Comparison of ENCODE assay signal across 21 mouse cellular contexts in the genomic region with DNA sequence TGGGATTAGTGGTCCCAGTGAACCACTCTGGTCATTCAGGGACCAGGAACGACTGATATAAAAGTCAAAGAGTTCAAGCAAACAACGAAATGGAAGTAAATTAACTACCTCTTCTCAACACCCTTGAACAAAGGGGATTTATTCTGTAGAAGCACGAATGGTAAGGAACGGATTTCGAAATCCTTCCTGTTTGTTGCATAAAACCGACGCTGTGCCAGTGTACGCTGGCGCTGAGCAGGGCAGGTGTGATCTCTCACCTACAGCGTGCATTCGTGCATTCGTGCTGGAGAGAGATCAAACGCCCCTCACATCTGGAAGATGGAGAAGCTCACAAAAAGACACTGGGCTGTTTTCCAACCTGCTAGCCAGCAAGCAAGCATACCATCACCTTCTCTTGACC.
DNase-seq lines count a peak whose midpoint lies in the region; ATAC-seq and TF ChIP-seq lines count a peak whose summit lies in the region.
"Had no signal": no experiment of that assay in that cellular context is flagged by ENCODE, and none has a peak within 500 bp of the region (broad histone marks: within the 10 kb centered on the region; RNA-seq: fewer than 3 reads in every experiment).

No protein-coding gene starts in this region.

- no peaks in the 10 kb centered on the region for H3K27me3 ChIP-seq in thymus, adult 2 months (ENCODE audit: control insufficient read depth, insufficient read depth, low read length)
- H3K27me3 ChIP-seq in midbrain, embryonic 14.5 days (ENCODE audit: control insufficient read depth, insufficient read depth, low read length), result no peaks in the 10 kb centered on the region

- H3K4me2 ChIP-seq in midbrain, embryonic 14.5 days (ENCODE audit: low read length), result no peak overlapping the region
- H3K4me2 ChIP-seq: embryonic facial prominence, embryonic 12.5 days; forebrain, embryonic 12.5 days; kidney, embryonic 15.5 days; midbrain, embryonic 12.5 days had no signal

- H3K9ac ChIP-seq in midbrain, embryonic 14.5 days (replicated peaks; ENCODE audit: low read length), result no peak overlapping the region
- H3K9ac ChIP-seq: embryonic facial prominence, embryonic 12.5 days; forebrain, embryonic 12.5 days; kidney, embryonic 15.5 days; midbrain, embryonic 12.5 days had no signal

- peak; percentile 16 for DNase-seq in thymus, adult 2 months
- no peak for DNase-seq in thymus, postnatal 36 days
- peak; percentile 54 for DNase-seq in fat pad, adult 2 months (ENCODE audit: extremely low read depth, low read depth, low spot score)
- DNase-seq in lung, adult 2 months, result peak; percentile 9
- no peak for DNase-seq in midbrain, embryonic 14.5 days
- DNase-seq in spleen, adult 12 weeks (ENCODE audit: low spot score), result no peak
- no peak for DNase-seq in frontal cortex, postnatal 25 days (ENCODE audit: low spot score in 2 of 2)
- DNase-seq: cerebellum, adult 18-20 months; cerebellum, postnatal 25 days; kidney, adult 11 months; kidney, postnatal 36 days; right cerebral cortex, postnatal 14 days; spleen, adult 18-20 months had no signal

- no peak overlapping the region for H3K27ac ChIP-seq in thymus, adult 2 months (ENCODE audit: control insufficient read depth, insufficient read depth, low read length)
- no peak overlapping the region for H3K27ac ChIP-seq in midbrain, embryonic 14.5 days (replicated peaks; ENCODE audit: low read depth, low read length)
- H3K27ac ChIP-seq: embryonic facial prominence, embryonic 12.5 days; forebrain, embryonic 12.5 days; heart, embryonic 10.5 days; hindbrain, embryonic 10.5 days; kidney, embryonic 15.5 days; left cerebral cortex, adult 2 months; midbrain, embryonic 12.5 days had no signal

- ATAC-seq in megakaryocyte, adult 5-6 weeks (ENCODE audit: poor library complexity, severe bottlenecking), result peak; percentile 35; the same call in 1 of the 2 replicates
- ATAC-seq in midbrain, embryonic 14.5 days (ENCODE audit: low FRiP score, low TSS enrichment), result no peak

- no peak overlapping the region for H3K4me3 ChIP-seq in thymus, adult 2 months (ENCODE audit: control insufficient read depth, insufficient read depth, low read length)
- no peak overlapping the region for H3K4me3 ChIP-seq in lung, adult 2 months (replicated peaks; ENCODE audit: extremely low read depth, low read depth, low read length)
- no peak overlapping the region for H3K4me3 ChIP-seq in midbrain, embryonic 14.5 days (replicated peaks; ENCODE audit: low read depth, low read length)
- H3K4me3 ChIP-seq: embryonic facial prominence, embryonic 12.5 days; forebrain, embryonic 12.5 days; heart, embryonic 10.5 days; hindbrain, embryonic 10.5 days; kidney, embryonic 15.5 days; left cerebral cortex, adult 2 months; midbrain, embryonic 12.5 days had no signal

- no peaks in the 10 kb centered on the region for H3K36me3 ChIP-seq in thymus, adult 2 months (ENCODE audit: control insufficient read depth, insufficient read depth, low read length)
- H3K36me3 ChIP-seq in midbrain, embryonic 14.5 days (ENCODE audit: control insufficient read depth, insufficient read depth, low read length), result no peaks in the 10 kb centered on the region
- H3K36me3 ChIP-seq: embryonic facial prominence, embryonic 12.5 days; forebrain, embryonic 12.5 days; heart, embryonic 10.5 days; hindbrain, embryonic 10.5 days; kidney, embryonic 15.5 days; midbrain, embryonic 12.5 days had no signal

- TF ChIP-seq CTCF in thymus, adult 2 months (IDR thresholded peaks at IDR 0.05; ENCODE audit: borderline replicate concordance, control insufficient read depth, extremely low read depth, insufficient read depth, low read length, poor library complexity), result no peak
- no peak for TF ChIP-seq CTCF in lung, adult 2 months (IDR thresholded peaks at IDR 0.05; ENCODE audit: insufficient read depth, low read length)

- no peaks in the 10 kb centered on the region for H3K9me3 ChIP-seq in midbrain, embryonic 14.5 days (ENCODE audit: control insufficient read depth, low read length)
- H3K9me3 ChIP-seq: embryonic facial prominence, embryonic 12.5 days; forebrain, embryonic 12.5 days; heart, embryonic 10.5 days; hindbrain, embryonic 10.5 days; kidney, embryonic 15.5 days; midbrain, embryonic 12.5 days had no signal

- WGBS in thymus, adult 2 months, result 34% methylated on average over 13 of the region's 13 CpGs
- 50% methylated on average over 13 of the region's 13 CpGs for WGBS in lung, adult 2 months
- 71% methylated on average over 13 of the region's 13 CpGs for WGBS in midbrain, embryonic 14.5 days

- no peak for TF ChIP-seq POLR2A in thymus, adult 2 months (IDR thresholded peaks at IDR 0.05; ENCODE audit: control insufficient read depth, extremely low read depth, insufficient read depth, low read length, poor library complexity)
- TF ChIP-seq POLR2A in lung, adult 2 months (IDR thresholded peaks at IDR 0.05; ENCODE audit: borderline replicate concordance, extremely low read depth, low read depth, low read length), result no peak

- H3K4me1 ChIP-seq in thymus, adult 2 months (replicated peaks; ENCODE audit: control insufficient read depth, insufficient read depth, low read length), result peaks cover 24% of the 10 kb centered on the region
- peaks cover 3% of the 10 kb centered on the region for H3K4me1 ChIP-seq in lung, adult 2 months (ENCODE audit: control insufficient read depth, insufficient read depth, low read length)
- peaks cover 11% of the 10 kb centered on the region for H3K4me1 ChIP-seq in midbrain, embryonic 14.5 days (ENCODE audit: control insufficient read depth, insufficient read depth, low read length)

Comparison
In these comparisons a context has a peak if more than half of its experiments do, and no peak if none do; other contexts are left out.
1. DNase-seq: peak in thymus, adult 2 months (single experiment), fat pad, adult 2 months (single experiment) and lung, adult 2 months (single experiment); none in thymus, postnatal 36 days (0 of 2), midbrain, embryonic 14.5 days (single experiment), spleen, adult 12 weeks (single experiment) and frontal cortex, postnatal 25 days (0 of 2).